ENCODE assay signal across 15 mouse cellular contexts in genomic region chrX:140529074-140529561, GRCm38 (mm10).
DNase-seq lines count a peak whose midpoint lies in the region; ATAC-seq and TF ChIP-seq lines count a peak whose summit lies in the region.
"Had no signal": no experiment of that assay in that cellular context is flagged by ENCODE, and none has a peak within 500 bp of the region (broad histone marks: within the 10 kb centered on the region; RNA-seq: fewer than 3 reads in every experiment).

No protein-coding gene starts in this region.

- no peak overlapping the region for H3K4me2 ChIP-seq in lung, embryonic 14.5 days
- no peak overlapping the region for H3K4me2 ChIP-seq in stomach, postnatal 0 days (replicated peaks; ENCODE audit: low read depth)
- H3K4me2 ChIP-seq: limb, embryonic 13.5 days had no signal

- DNase-seq in adrenal gland, postnatal 14 days, result peak; percentile 29
- DNase-seq in adrenal gland, adult 18-20 months (ENCODE audit: low spot score in 2 of 2), result no peak
- no peak for DNase-seq in spleen, adult 2 months (ENCODE audit: low read depth in 1 of 2, low spot score in 2 of 2)
- no peak for DNase-seq in spleen, postnatal 14 days (ENCODE audit: low spot score in 2 of 2)
- no peak for DNase-seq in lung, embryonic 14.5 days
- DNase-seq in stomach, postnatal 0 days (ENCODE audit: low spot score), result peak; percentile 51
- DNase-seq in limb, embryonic 10.5 days (ENCODE audit: low spot score), result no peak
- DNase-seq: heart, postnatal 14 days; midbrain, embryonic 14.5 days; spleen, adult 18-20 months; thymus, postnatal 4 days had no signal

- 0 out of 2 replicates have a peak, but pooled peaks have one; percentile 21 for ATAC-seq in lung, embryonic 14.5 days (ENCODE audit: insufficient read depth)
- ATAC-seq in stomach, postnatal 0 days (ENCODE audit: low FRiP score, low TSS enrichment), result peak; percentile 90
- ATAC-seq in cerebellum, adult (ENCODE audit: insufficient number of reproducible peaks, low FRiP score, low TSS enrichment), result no peak
- ATAC-seq: forebrain, embryonic 14.5 days; Patski had no signal

- no peak overlapping the region for H3K9ac ChIP-seq in lung, embryonic 14.5 days
- no peak overlapping the region for H3K9ac ChIP-seq in stomach, postnatal 0 days (ENCODE audit: low read length)
- H3K9ac ChIP-seq: limb, embryonic 13.5 days had no signal

- TF ChIP-seq CTCF in spleen, adult 2 months (IDR thresholded peaks at IDR 0.05; ENCODE audit: extremely low read depth, insufficient read depth, insufficient read length, insufficient replicate concordance), result no peak
- TF ChIP-seq CTCF in lung, embryonic 14.5 days (IDR thresholded peaks at IDR 0.05; ENCODE audit: low read depth), result no peak
- TF ChIP-seq CTCF in stomach, postnatal 0 days (IDR thresholded peaks at IDR 0.05; ENCODE audit: low read depth), result no peak

- no peaks in the 10 kb centered on the region for H3K36me3 ChIP-seq in spleen, adult 2 months (ENCODE audit: control insufficient read depth, insufficient read depth, low read length)
- no peaks in the 10 kb centered on the region for H3K36me3 ChIP-seq in lung, embryonic 14.5 days (ENCODE audit: insufficient read depth)
- H3K36me3 ChIP-seq in stomach, postnatal 0 days (ENCODE audit: control insufficient read depth, insufficient read depth, low read length), result no peaks in the 10 kb centered on the region
- no peaks in the 10 kb centered on the region for H3K36me3 ChIP-seq in limb, embryonic 10.5 days
- H3K36me3 ChIP-seq: limb, embryonic 13.5 days had no signal

- no peak overlapping the region for H3K4me3 ChIP-seq in spleen, adult 2 months (ENCODE audit: extremely low read depth, insufficient read depth, insufficient read length)
- no peak overlapping the region for H3K4me3 ChIP-seq in lung, embryonic 14.5 days (ENCODE audit: low read depth, low read length)
- H3K4me3 ChIP-seq in stomach, postnatal 0 days (ENCODE audit: low read depth, low read length), result no peak overlapping the region
- H3K4me3 ChIP-seq in limb, embryonic 10.5 days, result no peak overlapping the region
- H3K4me3 ChIP-seq: limb, embryonic 13.5 days had no signal

- no peaks in the 10 kb centered on the region for H3K9me3 ChIP-seq in lung, embryonic 14.5 days (ENCODE audit: low read depth, low read length)
- no peaks in the 10 kb centered on the region for H3K9me3 ChIP-seq in stomach, postnatal 0 days (ENCODE audit: control insufficient read depth, low read length)
- H3K9me3 ChIP-seq in limb, embryonic 10.5 days (replicated peaks), result no peaks in the 10 kb centered on the region
- H3K9me3 ChIP-seq: limb, embryonic 13.5 days had no signal

- WGBS in spleen, adult 2 months, result 57% methylated on average over 5 of the region's 5 CpGs
- WGBS in lung, embryonic 14.5 days, result 70% methylated on average over 5 of the region's 5 CpGs
- WGBS in stomach, postnatal 0 days, result 68% methylated on average over 5 of the region's 5 CpGs
- WGBS in limb, embryonic 10.5 days, result 86% methylated on average over 5 of the region's 5 CpGs

- H3K27me3 ChIP-seq in spleen, adult 2 months (ENCODE audit: control insufficient read depth, insufficient read depth, low read length), result no peaks in the 10 kb centered on the region
- H3K27me3 ChIP-seq in lung, embryonic 14.5 days (ENCODE audit: insufficient read depth, low read length), result no peaks in the 10 kb centered on the region
- H3K27me3 ChIP-seq in stomach, postnatal 0 days (ENCODE audit: control insufficient read depth, insufficient read depth, low read length), result no peaks in the 10 kb centered on the region
- H3K27me3 ChIP-seq in limb, embryonic 10.5 days (ENCODE audit: low read depth, poor library complexity, severe bottlenecking), result peaks cover 94% of the 10 kb centered on the region

- peak; percentile 56 for TF ChIP-seq EP300 in stomach, postnatal 0 days (optimal IDR thresholded peaks at IDR 0.05)

- H3K27ac ChIP-seq in spleen, adult 2 months (ENCODE audit: insufficient read depth, low read length), result 0 out of 2 replicates have a peak overlapping the region, but pooled peaks have one; percentile 0
- no peak overlapping the region for H3K27ac ChIP-seq in lung, embryonic 14.5 days (ENCODE audit: low read depth)
- H3K27ac ChIP-seq in stomach, postnatal 0 days (replicated peaks), result peak overlapping the region; percentile 77
- no peak overlapping the region for H3K27ac ChIP-seq in limb, embryonic 10.5 days
- H3K27ac ChIP-seq: limb, embryonic 13.5 days had no signal

- peaks cover 8% of the 10 kb centered on the region; the same call in 1 of the 2 replicates for H3K4me1 ChIP-seq in spleen, adult 2 months (ENCODE audit: control insufficient read depth, insufficient read depth, insufficient read length)
- no peaks in the 10 kb centered on the region for H3K4me1 ChIP-seq in lung, embryonic 14.5 days (ENCODE audit: insufficient read depth)
- H3K4me1 ChIP-seq in stomach, postnatal 0 days (replicated peaks; ENCODE audit: control insufficient read depth, insufficient read depth), result no peaks in the 10 kb centered on the region
- H3K4me1 ChIP-seq in limb, embryonic 10.5 days, result no peaks in the 10 kb centered on the region

- no peak for TF ChIP-seq POLR2A in spleen, adult 2 months (IDR thresholded peaks at IDR 0.05; ENCODE audit: low read depth, low read length)

Comparison
In these comparisons a context has a peak if more than half of its experiments do, and no peak if none do; other contexts are left out.
1. DNase-seq: peak in adrenal gland, postnatal 14 days (single experiment) and stomach, postnatal 0 days (single experiment); none in adrenal gland, adult 18-20 months (0 of 2), spleen, adult 2 months (0 of 2), spleen, postnatal 14 days (0 of 2), lung, embryonic 14.5 days (single experiment) and limb, embryonic 10.5 days (single experiment).
2. H3K27ac ChIP-seq: peak in spleen, adult 2 months (single experiment) and stomach, postnatal 0 days (single experiment); none in lung, embryonic 14.5 days (single experiment) and limb, embryonic 10.5 days (single experiment).